Mouse (Mus musculus): ENCODE measurements around the gene Ell2. TPM values are rescaled to one million over a fixed set of nuclear protein-coding genes. Genes with fewer than 3 reads are reported as not detected.

Ell2 gene
- polyA plus RNA-seq, 1 experiment from 2014 or later = 8.4 TPM

GRCm38 (mm10) chr13:75737991-75738390, 31.4 kb downstream of the Ell2 start:
- no peak for ATAC-seq (ENCODE audit: low FRiP score)
- Histone ChIP-seq H3K36me3 (no peaks in the 10 kb centered on the region), H3K9ac (no peak overlapping the region), H3K4me3 (no peak overlapping the region), H3K4me1 (no peaks in the 10 kb centered on the region), H3K4me2 (replicated peaks) (no peak overlapping the region), H3K27me3 (no peaks in the 10 kb centered on the region), H3K9me3 (replicated peaks) (no peaks in the 10 kb centered on the region), H3K27ac (no peak overlapping the region)
- WGBS = 81% methylated on average over 7 of the region's 7 CpGs

- H3K4me1 ChIP-seq = no peaks in the 10 kb centered on the region
- 68% methylated on average over 6 of the region's 6 CpGs for WGBS
- H3K4me3 ChIP-seq = no peak overlapping the region
- no peak for ATAC-seq (ENCODE audit: low FRiP score)
- no peaks in the 10 kb centered on the region for H3K9me3 ChIP-seq (replicated peaks)
- H3K27me3 ChIP-seq = no peaks in the 10 kb centered on the region
- no peak overlapping the region for H3K4me2 ChIP-seq (replicated peaks)
- no peak overlapping the region for H3K9ac ChIP-seq
- H3K27ac ChIP-seq = no peak overlapping the region
- H3K36me3 ChIP-seq = no peaks in the 10 kb centered on the region
Observed at GRCm38 (mm10) chr13:75738536-75738935, 32.0 kb downstream of the Ell2 start.

GRCm38 (mm10) chr13:75738957-75739356, 32.4 kb downstream of the Ell2 start:
- H3K4me3 ChIP-seq = no peak overlapping the region
- H3K9ac ChIP-seq = no peak overlapping the region
- no peaks in the 10 kb centered on the region for H3K27me3 ChIP-seq
- WGBS = 90% methylated on average over 3 of the region's 3 CpGs
- no peaks in the 10 kb centered on the region for H3K4me1 ChIP-seq
- no peak overlapping the region for H3K4me2 ChIP-seq (replicated peaks)
- H3K36me3 ChIP-seq = no peaks in the 10 kb centered on the region
- no peak for ATAC-seq (ENCODE audit: low FRiP score)
- no peak overlapping the region for H3K27ac ChIP-seq
- no peaks in the 10 kb centered on the region for H3K9me3 ChIP-seq (replicated peaks)

- H3K27ac ChIP-seq = no peak overlapping the region
- no peaks in the 10 kb centered on the region for H3K4me1 ChIP-seq
- 72% methylated on average over 3 of the region's 3 CpGs for WGBS
- H3K4me2 ChIP-seq (replicated peaks) = no peak overlapping the region
- no peak overlapping the region for H3K9ac ChIP-seq
- H3K9me3 ChIP-seq (replicated peaks) = no peaks in the 10 kb centered on the region
- H3K27me3 ChIP-seq = no peaks in the 10 kb centered on the region
- H3K4me3 ChIP-seq = no peak overlapping the region
- H3K36me3 ChIP-seq = no peaks in the 10 kb centered on the region
- no peak for ATAC-seq (ENCODE audit: low FRiP score)
Observed at GRCm38 (mm10) chr13:75740018-75740417, 33.5 kb downstream of the Ell2 start.

- Histone ChIP-seq H3K4me3 (no peak overlapping the region), H3K4me1 (no peaks in the 10 kb centered on the region), H3K27me3 (no peaks in the 10 kb centered on the region), H3K4me2 (replicated peaks) (no peak overlapping the region), H3K27ac (no peak overlapping the region), H3K9ac (no peak overlapping the region), H3K9me3 (replicated peaks) (no peaks in the 10 kb centered on the region), H3K36me3 (no peaks in the 10 kb centered on the region)
- WGBS = 95% methylated on average over 3 of the region's 3 CpGs
- ATAC-seq (ENCODE audit: low FRiP score) = no peak
Observed at GRCm38 (mm10) chr13:75741119-75741518, 34.6 kb downstream of the Ell2 start.

GRCm38 (mm10) chr13:75741736-75742729, 35.5 kb downstream of the Ell2 start:
- WGBS = 82% methylated on average over 12 of the region's 12 CpGs
- H3K4me1 ChIP-seq = no peaks in the 10 kb centered on the region
- no peak for ATAC-seq (ENCODE audit: low FRiP score)
- no peak overlapping the region for H3K9ac ChIP-seq
- H3K9me3 ChIP-seq (replicated peaks) = no peaks in the 10 kb centered on the region
- no peak overlapping the region for H3K4me3 ChIP-seq
- H3K27ac ChIP-seq = no peak overlapping the region
- H3K4me2 ChIP-seq (replicated peaks) = no peak overlapping the region
- no peaks in the 10 kb centered on the region for H3K36me3 ChIP-seq
- no peaks in the 10 kb centered on the region for H3K27me3 ChIP-seq

GRCm38 (mm10) chr13:75742970-75743369, 36.4 kb downstream of the Ell2 start:
- Histone ChIP-seq H3K4me2 (replicated peaks) (no peak overlapping the region), H3K4me3 (no peak overlapping the region), H3K36me3 (no peaks in the 10 kb centered on the region), H3K9ac (no peak overlapping the region), H3K27me3 (no peaks in the 10 kb centered on the region), H3K27ac (no peak overlapping the region), H3K9me3 (replicated peaks) (no peaks in the 10 kb centered on the region), H3K4me1 (no peaks in the 10 kb centered on the region)
- WGBS = 91% methylated on average over 3 of the region's 3 CpGs
- ATAC-seq (ENCODE audit: low FRiP score) = no peak

GRCm38 (mm10) chr13:75744065-75744464, 37.5 kb downstream of the Ell2 start:
- 88% methylated on average over 4 of the region's 4 CpGs for WGBS
- H3K36me3 ChIP-seq = no peaks in the 10 kb centered on the region
- H3K9ac ChIP-seq = no peak overlapping the region
- H3K9me3 ChIP-seq (replicated peaks) = no peaks in the 10 kb centered on the region
- no peak for ATAC-seq (ENCODE audit: low FRiP score)
- no peak overlapping the region for H3K4me2 ChIP-seq (replicated peaks)
- no peaks in the 10 kb centered on the region for H3K4me1 ChIP-seq
- H3K4me3 ChIP-seq = no peak overlapping the region
- H3K27ac ChIP-seq = no peak overlapping the region
- no peaks in the 10 kb centered on the region for H3K27me3 ChIP-seq

GRCm38 (mm10) chr13:75745328-75745727, 38.8 kb downstream of the Ell2 start:
- Histone ChIP-seq H3K4me3 (no peak overlapping the region), H3K27ac (no peak overlapping the region), H3K4me2 (replicated peaks) (no peak overlapping the region), H3K9me3 (replicated peaks) (no peaks in the 10 kb centered on the region), H3K4me1 (no peaks in the 10 kb centered on the region), H3K9ac (no peak overlapping the region), H3K36me3 (no peaks in the 10 kb centered on the region), H3K27me3 (no peaks in the 10 kb centered on the region)
- no peak for ATAC-seq (ENCODE audit: low FRiP score)

- H3K4me3 ChIP-seq = no peak overlapping the region
- no peak overlapping the region for H3K9ac ChIP-seq
- H3K4me1 ChIP-seq = no peaks in the 10 kb centered on the region
- no peaks in the 10 kb centered on the region for H3K36me3 ChIP-seq
- H3K9me3 ChIP-seq (replicated peaks) = no peaks in the 10 kb centered on the region
- ATAC-seq (ENCODE audit: low FRiP score) = no peak
- no peak overlapping the region for H3K27ac ChIP-seq
- H3K27me3 ChIP-seq = no peaks in the 10 kb centered on the region
- WGBS = 94% methylated on average over 3 of the region's 3 CpGs
- no peak overlapping the region for H3K4me2 ChIP-seq (replicated peaks)
Observed at GRCm38 (mm10) chr13:75747265-75747664, 40.7 kb downstream of the Ell2 start.

GRCm38 (mm10) chr13:75748685-75749084, 42.1 kb downstream of the Ell2 start:
- Histone ChIP-seq H3K4me1 (no peaks in the 10 kb centered on the region), H3K4me3 (no peak overlapping the region), H3K27ac (no peak overlapping the region), H3K9ac (no peak overlapping the region), H3K9me3 (replicated peaks) (no peaks in the 10 kb centered on the region), H3K4me2 (replicated peaks) (no peak overlapping the region), H3K36me3 (no peaks in the 10 kb centered on the region), H3K27me3 (no peaks in the 10 kb centered on the region)
- 92% methylated on average over 7 of the region's 7 CpGs for WGBS
- ATAC-seq (ENCODE audit: low FRiP score) = no peak

GRCm38 (mm10) chr13:75750785-75751184, 44.2 kb downstream of the Ell2 start:
- H3K4me1 ChIP-seq = no peaks in the 10 kb centered on the region
- no peak overlapping the region for H3K9ac ChIP-seq
- no peak for ATAC-seq (ENCODE audit: low FRiP score)
- H3K4me3 ChIP-seq = no peak overlapping the region
- H3K36me3 ChIP-seq = no peaks in the 10 kb centered on the region
- H3K4me2 ChIP-seq (replicated peaks) = no peak overlapping the region
- whole genome bisulfite sequencing = 54% methylated on average over 2 of the region's 2 CpGs
- no peaks in the 10 kb centered on the region for H3K27me3 ChIP-seq
- H3K9me3 ChIP-seq (replicated peaks) = no peaks in the 10 kb centered on the region
- no peak overlapping the region for H3K27ac ChIP-seq

Measured in hindbrain, embryonic 12.5 days (tissue).